Mouse (Mus musculus) stomach, adult 2 months (tissue): Measurements from ENCODE around the gene Ppp6c. TPM values are rescaled to one million over a fixed set of nuclear protein-coding genes. Genes with fewer than 3 reads are reported as not detected.

ENCODE experiments used
- polyA plus RNA-seq: library from polyadenylated mRNA; depleted of rRNA; stranded (reverse); fragments of >200 nt; gene quantifications from 2 replicates; pipeline ENCODE4 v1.2.3, GENCODE M21; 2012; rRNA removed

Gene Ppp6c
- polyA plus RNA-seq: 1.6 and 2.8 TPM in 2 replicates

GRCm38 (mm10) chr2:39226019-39226640 lies at the start of gene Ppp6c:
TSS of gene Ppp6c (minus strand) at chr2:39226451.

DNA sequence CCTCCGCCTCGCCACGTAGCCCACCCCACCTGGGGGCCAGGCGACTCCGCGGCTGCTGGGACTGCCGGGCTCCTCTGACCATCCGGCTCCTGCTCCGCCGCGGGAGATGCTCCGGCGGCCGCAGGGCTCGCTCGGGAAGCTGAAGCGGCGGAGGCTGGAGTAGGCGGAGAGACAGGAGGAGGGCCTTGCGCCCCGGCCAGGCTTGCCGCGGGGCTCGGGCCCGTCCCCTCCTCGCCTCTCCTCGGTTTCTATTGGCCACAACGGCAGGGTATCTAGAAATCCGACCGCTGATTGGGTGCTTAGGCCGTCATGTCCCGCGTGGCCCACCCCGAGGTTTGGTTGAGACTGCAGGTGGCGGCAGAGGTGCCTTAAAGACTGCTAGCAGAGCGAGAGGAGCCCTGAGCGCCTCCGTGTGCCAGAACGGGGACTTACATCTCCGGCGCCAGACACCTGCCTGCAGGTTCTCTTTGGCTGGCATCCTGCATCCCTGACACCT lies 35.6 kb downstream of the Ppp6c start, which contains the start of gene Scai:
TSS of gene Scai (minus strand) at position 174 of the 496 bp plus-strand sequence.

Other genes starting within 250 kb of the Ppp6c start
- gene Wdr38, start 229.0 kb downstream of the Ppp6c start, polyA plus RNA-seq: 0.12 and 0.24 TPM in 2 replicates
- 19.2 and 38.1 TPM in 2 replicates for gene Arpc5l, start 221.1 kb downstream of the Ppp6c start, polyA plus RNA-seq
- gene Rpl35, start 220.8 kb downstream of the Ppp6c start, polyA plus RNA-seq: 50.4 and 53.8 TPM in 2 replicates
- gene Golga1, start 160.9 kb downstream of the Ppp6c start, polyA plus RNA-seq: 3.1 and 4.7 TPM in 2 replicates
- gene Scai, start 35.7 kb downstream of the Ppp6c start, polyA plus RNA-seq: 0.02 and 0.28 TPM in 2 replicates